Mouse (Mus musculus) olfactory bulb, adult 2 months (tissue): ENCODE data around the gene Zfand4. TPM values are rescaled to one million over a fixed set of nuclear protein-coding genes. Genes with fewer than 3 reads are reported as not detected.
A peak's percentile ranks its signal among the peaks of the same experiment; 100 is the strongest.

Experiments used
- H3K27ac ChIP-seq: fragments of 200-500 bp; 2 replicates; pipeline ENCODE4 v1.5.1; 2012; ENCODE audit warnings: low read depth, low read length; ENCODE audit not compliant: insufficient read depth
- H3K4me1 ChIP-seq: fragments of 200-500 bp; 2 replicates; pipeline ENCODE4 v1.6.1; 2012; ENCODE audit warnings: low read length; ENCODE audit not compliant: control insufficient read depth, insufficient read depth
- H3K4me3 ChIP-seq: fragments of 200-500 bp; 2 replicates; pipeline ENCODE4 v1.5.1; 2012; ENCODE audit warnings: mild to moderate bottlenecking, low read depth, low read length, moderate library complexity; ENCODE audit not compliant: insufficient read depth
- CTCF ChIP-seq: fragments of 200-500 bp; IDR thresholded peaks from 2 replicates; pipeline ENCODE4 v1.5.1; 2012; ENCODE audit warnings: low read depth, mild to moderate bottlenecking, low read length, moderate library complexity; ENCODE audit not compliant: insufficient read depth
- POLR2A ChIP-seq: fragments of 200-500 bp; IDR thresholded peaks from 2 replicates; pipeline ENCODE4 v1.6.1; 2012; ENCODE audit warnings: mild to moderate bottlenecking, low read depth, low read length, moderate library complexity; ENCODE audit not compliant: insufficient read depth
- WGBS: fragments of 180-500 bp; shearing (Covaris S2); methylation state at CpG from one replicate; pipeline ENCODE4 v1.1.7; 2018; 5-methylcytosine and 5-hydroxymethylcytosine counted together
- polyA plus RNA-seq: library from polyadenylated mRNA; stranded (reverse); fragments of >200 nt; gene quantifications from 2 replicates; pipeline ENCODE4 v1.2.4, GENCODE M21; 2012; ENCODE audit warnings: low replicate concordance; ENCODE audit not compliant: missing spikeins, insufficient read depth, insufficient read length

The Zfand4 gene
- polyA plus RNA-seq, 1 experiment: not detected

- Histone ChIP-seq H3K27ac (no peak overlapping the region), H3K4me1 (peaks cover 11% of the 10 kb centered on the region), H3K4me3 (no peak overlapping the region)
- TF ChIP-seq POLR2A (no peak), CTCF (no peak)
- 56% methylated on average over 8 of the region's 8 CpGs for WGBS
These were observed 94.0 kb downstream of the Zfand4 start for GRCm38 (mm10) chr6:116358056-116358455.

- no peak for TF ChIP-seq POLR2A
- no peak for TF ChIP-seq CTCF
- H3K27ac ChIP-seq: peak overlapping the region; percentile 49; the same call in 1 of the 2 replicates
- H3K4me3 ChIP-seq: no peak overlapping the region
- 57% methylated on average over 3 of the region's 3 CpGs for WGBS
- H3K4me1 ChIP-seq: peaks cover 11% of the 10 kb centered on the region
These were observed 95.2 kb downstream of the Zfand4 start for GRCm38 (mm10) chr6:116359256-116359655.

GRCm38 (mm10) chr6:116361463-116361862 lies 97.4 kb downstream of the Zfand4 start:
- TF ChIP-seq CTCF: no peak
- no peak for TF ChIP-seq POLR2A
- peaks cover 11% of the 10 kb centered on the region for H3K4me1 ChIP-seq
- H3K4me3 ChIP-seq: no peak overlapping the region
- 91% methylated on average over 3 of the region's 3 CpGs for WGBS
- H3K27ac ChIP-seq: no peak overlapping the region

DNA sequence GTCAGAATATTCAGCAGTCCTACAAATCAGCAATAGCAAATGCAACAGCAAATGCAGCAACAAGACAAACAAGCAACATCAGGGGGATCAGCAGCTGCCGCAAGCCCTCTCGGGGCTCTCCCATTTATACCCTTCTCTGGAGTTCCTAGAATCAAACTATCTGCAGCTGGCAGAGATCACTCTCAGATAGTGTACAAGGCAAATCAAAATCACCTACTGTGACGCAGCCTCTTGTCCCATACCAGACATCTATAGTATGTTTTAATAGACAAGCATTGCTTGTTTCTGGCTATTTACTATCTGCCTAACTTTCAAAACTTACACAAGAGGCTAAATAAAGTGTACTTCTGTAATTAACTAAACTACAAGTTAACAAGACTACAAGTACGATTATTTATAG lies 98.0 kb downstream of the Zfand4 start:
- Histone ChIP-seq H3K4me3 (no peak overlapping the region), H3K4me1 (peaks cover 9% of the 10 kb centered on the region), H3K27ac (no peak overlapping the region)
- no peak for TF ChIP-seq CTCF
- no peak for TF ChIP-seq POLR2A
- 75% methylated on average over 4 of the region's 4 CpGs for WGBS

GRCm38 (mm10) chr6:116367971-116368370 lies 103.9 kb downstream of the Zfand4 start:
- Histone ChIP-seq H3K27ac (no peak overlapping the region), H3K4me3 (no peak overlapping the region), H3K4me1 (peaks cover 5% of the 10 kb centered on the region; the same call in 1 of the 2 replicates)
- no peak for TF ChIP-seq CTCF
- TF ChIP-seq POLR2A: no peak
- WGBS: 74% methylated on average over 11 of the region's 11 CpGs

DNA sequence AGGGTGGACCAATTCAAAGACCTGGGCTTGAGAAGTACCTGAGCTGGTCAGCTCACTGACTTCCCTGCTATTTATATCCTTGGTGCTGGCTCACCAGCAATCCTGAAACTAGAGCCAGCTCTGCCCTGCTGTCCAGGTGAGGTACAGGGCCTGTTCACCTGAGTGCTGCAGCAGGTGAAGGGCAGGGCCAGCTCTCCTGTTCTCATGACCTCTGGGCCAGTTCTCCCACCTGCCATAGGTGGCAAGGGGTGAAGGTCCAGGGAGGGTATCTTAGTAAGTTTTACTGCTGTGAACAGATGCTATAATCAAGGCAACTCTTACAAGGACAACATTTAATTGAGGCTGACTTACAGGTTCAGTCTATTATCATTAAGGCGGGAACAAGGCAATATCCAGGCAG lies 105.8 kb downstream of the Zfand4 start:
- Histone ChIP-seq H3K4me1 (peaks cover 5% of the 10 kb centered on the region; the same call in 1 of the 2 replicates), H3K4me3 (no peak overlapping the region), H3K27ac (no peak overlapping the region)
- TF ChIP-seq CTCF (no peak), POLR2A (no peak)
- WGBS: 89% methylated on average over 1 of the region's 1 CpGs

DNA sequence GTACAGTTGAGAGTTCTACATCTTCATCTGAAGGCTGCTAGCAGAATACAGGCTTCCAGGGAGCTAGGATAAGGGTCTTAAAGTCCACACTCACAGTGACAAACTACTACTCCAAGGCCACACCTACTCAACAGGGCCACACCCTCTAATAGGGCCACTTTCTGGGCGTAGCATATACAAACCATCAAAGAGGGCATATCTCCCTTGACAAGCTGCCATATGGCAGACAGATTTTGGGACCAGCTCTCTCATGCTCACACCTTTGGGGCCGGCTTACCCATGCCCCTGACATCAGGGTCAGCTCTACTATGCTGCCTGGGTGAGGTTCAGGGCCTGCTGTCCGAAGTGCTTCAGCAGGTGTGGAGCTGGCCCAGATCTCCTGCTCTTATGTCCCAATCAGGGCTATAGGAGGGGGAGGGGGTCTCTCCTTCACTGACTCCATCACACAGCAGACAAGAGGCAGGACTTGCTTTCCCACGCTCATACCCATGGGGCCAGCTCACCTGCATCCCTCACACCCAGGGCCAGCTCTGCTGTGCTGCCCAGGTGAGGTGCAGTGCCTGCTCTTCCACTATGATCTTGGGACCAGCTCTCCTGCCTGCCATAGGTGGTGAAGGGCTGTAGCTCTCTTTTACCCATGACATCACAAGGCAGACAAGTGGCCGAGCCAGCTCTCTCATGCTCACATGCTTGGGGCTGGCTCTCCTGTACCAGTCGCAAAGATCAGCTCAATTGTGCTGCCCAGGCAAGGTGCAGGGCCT lies 106.4 kb downstream of the Zfand4 start:
- peaks cover 5% of the 10 kb centered on the region; the same call in 1 of the 2 replicates for H3K4me1 ChIP-seq
- WGBS: 90% methylated on average over 6 of the region's 6 CpGs

DNA sequence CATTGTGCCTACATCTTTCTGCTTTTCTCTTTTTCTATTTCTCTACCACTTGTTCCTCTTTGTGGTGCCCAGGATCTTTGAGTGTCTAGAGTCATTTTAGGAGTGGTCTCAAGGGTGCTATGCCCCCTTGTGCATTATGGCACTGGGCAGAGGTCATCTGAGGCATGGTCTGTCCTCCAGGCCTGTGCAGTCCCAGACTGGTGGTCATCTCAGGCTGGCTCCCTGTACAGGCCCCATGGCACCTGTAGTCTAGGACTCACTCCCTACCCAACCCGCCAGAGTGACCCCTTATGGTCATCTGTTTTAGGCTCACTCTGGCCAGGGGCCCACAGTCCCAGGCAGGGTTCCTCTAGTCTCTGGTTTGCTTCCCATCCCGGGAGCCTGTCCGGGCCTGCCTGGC lies 107.5 kb downstream of the Zfand4 start:
- H3K4me3 ChIP-seq: no peak overlapping the region
- H3K4me1 ChIP-seq: peaks cover 5% of the 10 kb centered on the region; the same call in 1 of the 2 replicates
- TF ChIP-seq POLR2A (no peak), CTCF (no peak)
- WGBS: 94% methylated on average over 3 of the region's 3 CpGs
- no peak overlapping the region for H3K27ac ChIP-seq

More for the DNA sequence above, 106.4 kb downstream of the Zfand4 start:
- H3K27ac ChIP-seq: no peak overlapping the region
- no peak overlapping the region for H3K4me3 ChIP-seq
- TF ChIP-seq CTCF (no peak), POLR2A (no peak)

DNA sequence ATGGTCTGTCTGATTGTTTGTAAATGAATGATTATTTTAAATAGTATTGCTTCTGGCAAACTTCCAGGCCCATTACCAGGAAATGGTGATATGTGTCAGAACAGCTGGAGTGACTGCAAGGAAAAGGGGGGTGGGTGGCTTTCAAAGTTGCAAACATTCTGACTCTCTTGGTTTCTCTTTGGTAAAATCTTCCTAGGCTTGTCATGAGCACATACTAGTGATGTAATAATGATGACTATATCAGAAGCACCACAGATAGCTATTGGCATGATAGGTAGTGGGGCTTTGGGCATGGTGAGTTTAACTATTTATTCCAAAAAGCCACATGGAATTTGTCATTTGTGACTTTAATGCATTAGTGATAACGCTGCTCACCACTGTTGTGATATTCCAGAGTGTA lies 110.1 kb downstream of the Zfand4 start:
- WGBS: 97% methylated on average over 1 of the region's 1 CpGs
- Histone ChIP-seq H3K4me1 (peaks cover 2% of the 10 kb centered on the region; the same call in 1 of the 2 replicates), H3K27ac (no peak overlapping the region), H3K4me3 (no peak overlapping the region)
- no peak for TF ChIP-seq POLR2A
- TF ChIP-seq CTCF: no peak

DNA sequence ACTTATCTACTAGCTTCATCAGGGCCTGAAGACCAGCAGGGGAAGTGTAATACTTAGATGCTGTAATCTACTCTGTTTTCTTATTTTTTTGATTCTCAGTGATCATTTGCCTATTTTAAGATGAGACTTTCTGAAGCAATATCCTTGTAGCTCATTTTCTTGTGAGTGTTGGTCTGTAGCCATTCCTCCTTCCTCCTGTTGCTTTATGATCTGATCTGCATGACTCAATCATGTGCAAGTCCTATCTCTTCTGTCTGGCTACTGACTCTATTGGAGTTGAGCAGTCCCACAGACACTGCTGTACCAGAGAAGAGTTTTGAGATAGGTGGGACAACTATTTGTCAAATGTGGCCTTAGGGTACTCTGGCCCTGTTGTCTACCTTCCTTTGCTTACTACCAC lies 110.6 kb downstream of the Zfand4 start:
- TF ChIP-seq CTCF (no peak), POLR2A (no peak)
- no peak overlapping the region for H3K4me3 ChIP-seq
- H3K4me1 ChIP-seq: peaks cover 2% of the 10 kb centered on the region; the same call in 1 of the 2 replicates
- no peak overlapping the region for H3K27ac ChIP-seq

- WGBS: 91% methylated on average over 7 of the region's 7 CpGs
These were observed 114.9 kb downstream of the Zfand4 start for GRCm38 (mm10) chr6:116378892-116379291.

More at GRCm38 (mm10) chr6:116378892-116379291, 114.9 kb downstream of the Zfand4 start:
- H3K4me1 ChIP-seq: peaks cover 6% of the 10 kb centered on the region
- H3K27ac ChIP-seq: no peak overlapping the region
- TF ChIP-seq POLR2A (no peak), CTCF (no peak)
- H3K4me3 ChIP-seq: no peak overlapping the region

Other genes starting within 250 kb of the Zfand4 start
- not detected in 2 replicates for gene Tmcc1, start 70.7 kb upstream of the Zfand4 start, polyA plus RNA-seq
- not detected in 2 replicates for gene Washc2, start 56.2 kb upstream of the Zfand4 start, polyA plus RNA-seq
- gene March8, start 73.8 kb downstream of the Zfand4 start, polyA plus RNA-seq: not detected in 2 replicates
- not detected in 2 replicates for gene Alox5, start 197.0 kb downstream of the Zfand4 start, polyA plus RNA-seq
- gene Olfr211, start 224.9 kb downstream of the Zfand4 start, polyA plus RNA-seq: not detected in 2 replicates
- not detected in 2 replicates for gene Olfr212, start 242.3 kb downstream of the Zfand4 start, polyA plus RNA-seq